Comparison of ENCODE assay signal across 33 mouse cellular contexts in genomic region chr6:147266466-147266865, GRCm38 (mm10). TPM values are rescaled to one million over a fixed set of nuclear protein-coding genes. Genes with fewer than 3 reads are reported as not detected.
"Had no signal": no experiment of that assay in that cellular context is flagged by ENCODE, and none has a peak within 500 bp of the region (broad histone marks: within the 10 kb centered on the region; RNA-seq: fewer than 3 reads in every experiment).

No protein-coding gene starts in this region.

- H3K27ac ChIP-seq: limb, embryonic 10.5 days; limb, embryonic 12.5 days; limb, embryonic 13.5 days; limb, embryonic 15.5 days; liver, embryonic 12.5 days; liver, embryonic 13.5 days; liver, embryonic 14.5 days; liver, embryonic 15.5 days; lung, embryonic 15.5 days; macrophage; midbrain, embryonic 12.5 days; midbrain, embryonic 13.5 days; midbrain, embryonic 15.5 days; neural tube, embryonic 12.5 days had no signal

- H3K4me3 ChIP-seq: limb, embryonic 10.5 days; limb, embryonic 12.5 days; limb, embryonic 13.5 days; limb, embryonic 15.5 days; liver, embryonic 12.5 days; liver, embryonic 13.5 days; liver, embryonic 15.5 days; lung, embryonic 15.5 days; megakaryocyte, embryonic 14.5 days; midbrain, embryonic 12.5 days; midbrain, embryonic 13.5 days; midbrain, embryonic 15.5 days; myocyte; neural tube, embryonic 12.5 days had no signal

- H3K4me2 ChIP-seq: limb, embryonic 12.5 days; limb, embryonic 13.5 days; limb, embryonic 15.5 days; liver, embryonic 11.5 days; liver, embryonic 12.5 days; liver, embryonic 13.5 days; liver, embryonic 15.5 days; lung, embryonic 14.5 days; lung, embryonic 15.5 days; midbrain, embryonic 11.5 days; midbrain, embryonic 12.5 days; midbrain, embryonic 13.5 days; midbrain, embryonic 15.5 days; neural tube, embryonic 12.5 days had no signal

- H3K9me3 ChIP-seq: limb, embryonic 10.5 days; limb, embryonic 12.5 days; limb, embryonic 13.5 days; limb, embryonic 15.5 days; liver, embryonic 12.5 days; liver, embryonic 13.5 days; liver, embryonic 15.5 days; lung, embryonic 15.5 days; megakaryocyte, embryonic 14.5 days; midbrain, embryonic 12.5 days; midbrain, embryonic 13.5 days; midbrain, embryonic 15.5 days; neural tube, embryonic 12.5 days had no signal

- DNase-seq: left cerebral cortex, postnatal 4 days; liver; liver, embryonic 13.5 days; liver, postnatal 0 days; lung, adult 18-20 months; lung, adult 2 months; lung, embryonic 14.5 days; lung, postnatal 10 days; lung, postnatal 14 days; lung, postnatal 36 days; lung, postnatal 4 days; midbrain, embryonic 14.5 days had no signal

- H3K9ac ChIP-seq: limb, embryonic 12.5 days; limb, embryonic 13.5 days; limb, embryonic 15.5 days; liver, embryonic 12.5 days; liver, embryonic 13.5 days; liver, embryonic 14.5 days; liver, embryonic 15.5 days; liver, postnatal 0 days; lung, embryonic 14.5 days; lung, embryonic 15.5 days; midbrain, embryonic 12.5 days; midbrain, embryonic 13.5 days; midbrain, embryonic 15.5 days; neural tube, embryonic 12.5 days had no signal

- ATAC-seq: liver, embryonic 12.5 days; liver, postnatal 0 days; lung, postnatal 0 days; midbrain, embryonic 13.5 days; midbrain, embryonic 15.5 days; midbrain, embryonic 16.5 days had no signal

- H3K36me3 ChIP-seq: limb, embryonic 10.5 days; limb, embryonic 12.5 days; limb, embryonic 13.5 days; limb, embryonic 15.5 days; liver, embryonic 12.5 days; liver, embryonic 13.5 days; liver, embryonic 15.5 days; lung, embryonic 15.5 days; midbrain, embryonic 12.5 days; midbrain, embryonic 13.5 days; midbrain, embryonic 15.5 days; neural tube, embryonic 12.5 days had no signal

- H3K4me1 ChIP-seq: liver, embryonic 12.5 days; liver, embryonic 13.5 days had no signal

RNA-seq across cellular contexts. Expression of gene Pthlh, which starts 2.5 kb away (rescaled TPM):
- polyA plus RNA-seq: liver, adult 2 months; liver, embryonic 13.5 days; liver, embryonic 14.5 days; liver, embryonic 15.5 days; liver, embryonic 16.5 days; liver, postnatal 0 days; macrophage had no signal
